ENCODE assay signal across 23 mouse cellular contexts in genomic region chr5:66168462-66169098, GRCm38 (mm10). TPM values are rescaled to one million over a fixed set of nuclear protein-coding genes. Genes with fewer than 3 reads are reported as not detected.
DNase-seq lines count a peak whose midpoint lies in the region; TF ChIP-seq lines count a peak whose summit lies in the region.
"Had no signal": no experiment of that assay in that cellular context is flagged by ENCODE, and none has a peak within 500 bp of the region (broad histone marks: within the 10 kb centered on the region; RNA-seq: fewer than 3 reads in every experiment).

No protein-coding gene starts in this region.

- no peak for TF ChIP-seq POLR2A in heart, adult 2 months (IDR thresholded peaks at IDR 0.05; ENCODE audit: insufficient read depth, low read depth, low read length)
- TF ChIP-seq POLR2A in bone marrow, adult 2 months (IDR thresholded peaks at IDR 0.05; ENCODE audit: borderline replicate concordance, control insufficient read depth, low read depth, low read length): no peak

- no peaks in the 10 kb centered on the region for H3K79me2 ChIP-seq in heart, adult 2 months (replicated peaks; ENCODE audit: control insufficient read depth, insufficient read depth, low read length)

- intact Hi-C loops in heart, adult 2 months (cut with DNase I): no loop called here

- no peak overlapping the region for H3K4me3 ChIP-seq in heart, adult 2 months
- no peak overlapping the region for H3K4me3 ChIP-seq in bone marrow, adult 2 months (replicated peaks; ENCODE audit: control insufficient read depth, low read depth, low read length)
- H3K4me3 ChIP-seq: embryonic facial prominence, embryonic 12.5 days; embryonic facial prominence, embryonic 15.5 days; hindbrain, embryonic 12.5 days; hindbrain, embryonic 15.5 days; intestine, embryonic 15.5 days had no signal

- H3K27me3 ChIP-seq in heart, adult 2 months (ENCODE audit: control insufficient read depth, insufficient read depth, low read length): no peaks in the 10 kb centered on the region
- H3K27me3 ChIP-seq: embryonic facial prominence, embryonic 12.5 days; embryonic facial prominence, embryonic 15.5 days; hindbrain, embryonic 12.5 days; hindbrain, embryonic 15.5 days; intestine, embryonic 15.5 days had no signal

- no peak for TF ChIP-seq EP300 in heart, adult 2 months (IDR thresholded peaks at IDR 0.05; ENCODE audit: insufficient read depth, low read depth, low read length)

- no peaks in the 10 kb centered on the region for H3K4me1 ChIP-seq in heart, adult 2 months (ENCODE audit: control insufficient read depth, insufficient read depth, low read length)
- H3K4me1 ChIP-seq in bone marrow, adult 2 months (ENCODE audit: control insufficient read depth, insufficient read depth, low read length): no peaks in the 10 kb centered on the region; the same call in 1 of the 2 replicates
- H3K4me1 ChIP-seq: embryonic facial prominence, embryonic 15.5 days; hindbrain, embryonic 12.5 days; hindbrain, embryonic 15.5 days had no signal

- no peak for TF ChIP-seq CTCF in heart, adult 2 months (IDR thresholded peaks at IDR 0.05)
- TF ChIP-seq CTCF in bone marrow, adult 2 months (IDR thresholded peaks at IDR 0.05; ENCODE audit: control insufficient read depth, insufficient read depth, low read length): no peak

- DNase-seq in heart, adult 11 months: peak; percentile 79
- DNase-seq in heart, adult 2 months: no peak
- peak; percentile 39 for DNase-seq in 416B (ENCODE audit: low read depth)
- DNase-seq in telencephalon, adult 2 months (ENCODE audit: low read depth, low spot score): peak; percentile 33
- no peak for DNase-seq in adipocyte (ENCODE audit: low spot score)
- DNase-seq in cerebellum, adult 9-11 months: no peak
- DNase-seq: adrenal gland, adult 8-10 months; adrenal gland, postnatal 25 days; B cell, adult 2 months; cerebellum, adult 11 months; cerebellum, adult 2 months; cerebellum, postnatal 10 days; forebrain, postnatal 0 days; gastrocnemius, postnatal 10 days; kidney, adult 11 months; kidney, adult 8-10 months had no signal

- H3K27ac ChIP-seq in heart, adult 2 months: no peak overlapping the region
- H3K27ac ChIP-seq in bone marrow, adult 2 months (ENCODE audit: control insufficient read depth, insufficient read depth, low read depth, low read length, poor library complexity): peak overlapping the region; percentile 76
- H3K27ac ChIP-seq: embryonic facial prominence, embryonic 12.5 days; embryonic facial prominence, embryonic 15.5 days; hindbrain, embryonic 12.5 days; hindbrain, embryonic 15.5 days; intestine, embryonic 15.5 days had no signal

- H3K9ac ChIP-seq in heart, adult 2 months (ENCODE audit: low read depth, low read length): no peak overlapping the region
- H3K9ac ChIP-seq: embryonic facial prominence, embryonic 12.5 days; embryonic facial prominence, embryonic 15.5 days; forebrain, postnatal 0 days; hindbrain, embryonic 12.5 days; hindbrain, embryonic 15.5 days; intestine, embryonic 15.5 days had no signal

- no peaks in the 10 kb centered on the region for H3K36me3 ChIP-seq in heart, adult 2 months (ENCODE audit: control insufficient read depth, insufficient read depth, low read length)
- H3K36me3 ChIP-seq: embryonic facial prominence, embryonic 12.5 days; embryonic facial prominence, embryonic 15.5 days; hindbrain, embryonic 12.5 days; hindbrain, embryonic 15.5 days; intestine, embryonic 15.5 days had no signal

- 89% methylated on average over 8 of the region's 8 CpGs for WGBS in heart, adult 2 months
- WGBS in bone marrow, adult 2 months: 69% methylated on average over 8 of the region's 8 CpGs

RNA-seq across cellular contexts. Expression of gene Rbm47, which starts 4.3 kb away (rescaled TPM):
- total RNA-seq in heart, adult 2 months (2021): 1 to 10 TPM; 1.9 to 3.5 TPM
- polyA plus RNA-seq in heart, adult 2 months (2012; rRNA removed): 1.8 and 2.2 TPM in 2 replicates
- 3.7 and 4.9 TPM in 2 replicates for polyA plus RNA-seq in bone marrow, adult 2 months (2011; ENCODE audit: insufficient read depth, insufficient read length, low replicate concordance, missing spikeins)
- total RNA-seq: MEL had no signal

Comparison
In these comparisons a context has a peak if more than half of its experiments do, and no peak if none do; other contexts are left out.
1. DNase-seq: peak in heart, adult 11 months (single experiment), 416B (single experiment) and telencephalon, adult 2 months (single experiment); none in heart, adult 2 months (0 of 2), adipocyte (single experiment) and cerebellum, adult 9-11 months (single experiment).